Mouse (Mus musculus) heart, adult 2 months (tissue): ENCODE data around the gene Ccdc120.

Experiments used
- CTCF ChIP-seq: fragments of 200-600 bp; IDR thresholded peaks from 2 replicates; pipeline ENCODE4 v1.8.1; 2022; ENCODE audit warnings: antibody characterized with exemption, mild to moderate bottlenecking, moderate library complexity
- EP300 ChIP-seq: fragments of 200-500 bp; IDR thresholded peaks from 2 replicates; pipeline ENCODE4 v1.6.1; 2011; ENCODE audit warnings: low read depth, low read length, control low read depth; ENCODE audit not compliant: insufficient read depth
- POLR2A ChIP-seq: fragments of 200-500 bp; IDR thresholded peaks from 2 replicates; pipeline ENCODE4 v1.6.1; 2011; ENCODE audit warnings: mild to moderate bottlenecking, low read depth, low read length, control low read depth; ENCODE audit not compliant: insufficient read depth

GRCm38 (mm10) chrX:7688321-7688720 lies 62.4 kb downstream of the Ccdc120 start:
- TF ChIP-seq CTCF (no peak), POLR2A (no peak), EP300 (no peak)
